Mouse (Mus musculus) ES-E14 (cell line): ENCODE data around the gene Stat6. TPM values are rescaled to one million over a fixed set of nuclear protein-coding genes. Genes with fewer than 3 reads are reported as not detected.

Experiments
- DNase-seq: peaks from one replicate; pipeline ENCODE4 v3.0.0-alpha.2; 2013; ENCODE audit warnings: low read depth, low spot score
- H3K27ac ChIP-seq: 2 replicates; pipeline ENCODE4 v1.5.1; 2012; ENCODE audit warnings: low read depth, mild to moderate bottlenecking, low read length, moderate library complexity, mixed read lengths; ENCODE audit not compliant: poor library complexity, insufficient read depth, severe bottlenecking
- H3K36me3 ChIP-seq: 2 replicates; pipeline ENCODE4 v1.6.1; 2012; ENCODE audit warnings: mild to moderate bottlenecking, low read length, moderate library complexity, mixed read lengths; ENCODE audit not compliant: control insufficient read depth, poor library complexity, insufficient read depth, severe bottlenecking
- H3K4me1 ChIP-seq, 2 experiments: fragments of 150-350 bp in 1 of 2; sonication (generic) in 1 of 2; 2 replicates each; pipeline ENCODE4 v1.6.1; 2012; ENCODE audit warnings: low read length in 2 of 2, mild to moderate bottlenecking in 1 of 2, mixed read lengths in 1 of 2; ENCODE audit not compliant: control insufficient read depth in 2 of 2, insufficient read depth in 2 of 2, poor library complexity in 1 of 2
- H3K4me3 ChIP-seq, 2 experiments: fragments of 150-350 bp in 1 of 2; sonication (generic) in 1 of 2; 2 replicates each; pipeline ENCODE4 v1.5.1; 2012; ENCODE audit warnings: low read length in 2 of 2, low read depth in 1 of 2, mild to moderate bottlenecking in 1 of 2, mixed read lengths in 1 of 2; ENCODE audit not compliant: insufficient read depth in 1 of 2, poor library complexity in 1 of 2, severe bottlenecking in 1 of 2
- H3K9ac ChIP-seq: 2 replicates; pipeline ENCODE4 v1.6.1; 2012; ENCODE audit warnings: low read depth, mild to moderate bottlenecking, low read length, mixed read lengths; ENCODE audit not compliant: poor library complexity, insufficient read depth, severe bottlenecking
- H3K9me3 ChIP-seq: fragments of 150-350 bp; sonication (generic); 2 replicates; pipeline ENCODE4 v1.6.1; 2012; ENCODE audit warnings: low read depth, mild to moderate bottlenecking, low read length; ENCODE audit not compliant: control insufficient read depth, insufficient read depth
- CHD2 ChIP-seq: IDR thresholded peaks from 2 replicates; pipeline ENCODE4 v1.6.1; 2014; ENCODE audit warnings: mild to moderate bottlenecking, low read depth, low read length, inconsistent platforms
- HCFC1 ChIP-seq: IDR thresholded peaks from 2 replicates; pipeline ENCODE4 v1.6.1; 2012; ENCODE audit warnings: low read length, inconsistent platforms, borderline replicate concordance; ENCODE audit not compliant: insufficient read depth
- MAFK ChIP-seq: IDR thresholded peaks from 2 replicates; pipeline ENCODE4 v1.6.1; 2014; ENCODE audit warnings: mild to moderate bottlenecking, low read depth, low read length, inconsistent platforms; ENCODE audit not compliant: insufficient read depth
- ZC3H11A ChIP-seq: IDR thresholded peaks from 2 replicates; pipeline ENCODE4 v1.6.1; 2012; ENCODE audit warnings: low read depth, mild to moderate bottlenecking, inconsistent platforms, low read length, borderline replicate concordance
- ZNF384 ChIP-seq: IDR thresholded peaks from 2 replicates; pipeline ENCODE4 v1.6.1; 2012; ENCODE audit warnings: low read depth, low read length, inconsistent platforms
- in situ Hi-C, 2 experiments: fragments of 600-800 bp; cut with MboI; formaldehyde crosslinking; loops; one replicate each; pipeline ENCODE4 v1.15.1; 2025; ENCODE audit warnings: low sequenced_read_pairs in 2 of 2, inconsistent platforms in 1 of 2; ENCODE audit not compliant: unreplicated experiment in 2 of 2
- total RNA-seq: library from RNA; depleted of rRNA; stranded (reverse); fragments of 300-350 nt; gene quantifications from 2 replicates; pipeline ENCODE4 v1.2.3, GENCODE M21; 2012

Gene Stat6
- total RNA-seq, 1 experiment: 18.6 TPM

DNA sequence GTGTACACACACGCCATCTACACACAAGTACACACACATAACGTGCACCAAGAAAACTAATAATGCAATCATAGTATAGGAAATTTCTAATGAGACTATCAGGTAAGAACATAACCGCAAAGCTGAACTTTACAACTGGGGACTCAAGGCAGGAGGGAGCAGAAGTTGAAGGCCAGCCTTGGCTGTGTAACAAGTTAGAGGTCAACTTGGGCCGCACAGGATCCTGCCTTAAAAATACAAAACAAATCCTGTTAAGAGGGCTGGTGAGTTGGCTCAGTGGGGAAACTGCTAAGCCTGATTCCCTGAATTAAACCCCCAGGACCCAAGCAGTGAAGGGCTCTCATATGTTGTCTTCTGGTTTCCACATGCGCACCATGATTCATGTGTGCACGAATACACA, 40.6 kb upstream of the Stat6 start:
- Histone ChIP-seq H3K4me3 (no peak overlapping the region), H3K9ac (no peak overlapping the region), H3K27ac (no peak overlapping the region), H3K36me3 (no peaks in the 10 kb centered on the region), H3K9me3 (no peaks in the 10 kb centered on the region), H3K4me1 (peaks cover 6 to 9% of the 10 kb centered on the region in 2 experiments; a peak in 3 of 4 replicates)
- DNase-seq: no peak
- in situ Hi-C loops: no loop called here
- no peak for TF ChIP-seq HCFC1
- no peak for TF ChIP-seq ZNF384
- no peak for TF ChIP-seq CHD2
- no peak for TF ChIP-seq MAFK
- no peak for TF ChIP-seq ZC3H11A

GRCm38 (mm10) chr10:127603437-127604371, 39.1 kb upstream of the Stat6 start:
- no peak overlapping the region for H3K4me3 ChIP-seq
- H3K36me3 ChIP-seq: no peaks in the 10 kb centered on the region
- no peak for DNase-seq
- in situ Hi-C loops: no loop called here
- H3K4me1 ChIP-seq: peaks cover 2 to 4% of the 10 kb centered on the region in 2 experiments; a peak in 3 of 4 replicates
- TF ChIP-seq ZNF384 (no peak), MAFK (no peak), HCFC1 (no peak), CHD2 (no peak), ZC3H11A (no peak)
- H3K27ac ChIP-seq: no peak overlapping the region
- H3K9me3 ChIP-seq: no peaks in the 10 kb centered on the region
- no peak overlapping the region for H3K9ac ChIP-seq

DNA sequence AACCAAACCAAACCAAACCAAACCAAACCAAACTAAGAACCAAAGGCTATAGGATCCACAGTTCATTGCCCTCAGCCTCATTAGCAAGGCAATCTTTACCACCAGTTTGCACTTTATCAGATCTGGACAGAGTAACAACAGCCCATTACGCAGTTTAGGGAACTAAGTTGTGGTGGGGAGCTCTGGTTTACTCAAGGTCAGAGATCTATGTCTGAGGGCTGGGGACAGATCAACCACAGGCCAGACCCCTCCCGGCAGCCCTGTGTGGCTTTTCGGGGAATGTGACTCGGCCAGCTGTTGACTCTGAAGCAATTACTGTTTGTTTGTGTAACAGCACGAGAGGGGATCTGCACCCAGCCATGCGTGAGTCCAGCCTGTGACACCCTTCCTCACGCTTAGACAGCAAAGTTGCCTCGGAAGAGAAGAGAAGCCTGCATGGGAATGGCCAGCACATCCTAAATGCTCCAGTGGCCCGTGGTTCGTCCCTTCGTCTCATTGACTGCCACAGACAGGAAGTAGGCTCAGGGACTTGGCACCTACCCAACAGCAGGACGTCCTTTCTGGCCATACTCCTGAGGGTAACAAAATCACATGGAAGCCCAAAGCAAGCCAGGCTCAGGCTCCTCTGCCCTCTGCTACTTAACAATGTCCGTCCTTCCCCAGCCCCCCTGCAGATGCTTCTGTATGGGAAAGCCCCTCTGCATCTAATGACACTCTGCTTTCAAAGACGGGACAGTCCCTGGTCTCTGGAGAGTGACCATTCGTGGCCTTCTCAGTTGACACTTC, 38.1 kb upstream of the Stat6 start:
- Histone ChIP-seq H3K27ac (no peak overlapping the region), H3K36me3 (no peaks in the 10 kb centered on the region)

GRCm38 (mm10) chr10:127605251-127605547, 37.6 kb upstream of the Stat6 start:
- Histone ChIP-seq H3K9me3 (no peaks in the 10 kb centered on the region), H3K4me3 (0 out of 4 replicates have a peak overlapping the region, but pooled peaks of 1 of the 2 experiments have one; percentile 9), H3K9ac (no peak overlapping the region), H3K27ac (no peak overlapping the region), H3K36me3 (no peaks in the 10 kb centered on the region), H3K4me1 (peaks cover 0 to 2% of the 10 kb centered on the region in 2 experiments; a peak in 3 of 4 replicates)
- in situ Hi-C loops: no loop called here
- TF ChIP-seq HCFC1: no peak
- TF ChIP-seq CHD2: no peak
- no peak for TF ChIP-seq ZC3H11A
- no peak for TF ChIP-seq ZNF384
- TF ChIP-seq MAFK: no peak
- no peak for DNase-seq

More for the DNA sequence above, 38.1 kb upstream of the Stat6 start:
- in situ Hi-C loops: no loop called here
- no peak overlapping the region for H3K4me3 ChIP-seq
- no peak for DNase-seq
- H3K9me3 ChIP-seq: no peaks in the 10 kb centered on the region
- no peak overlapping the region for H3K9ac ChIP-seq
- TF ChIP-seq HCFC1 (no peak), CHD2 (no peak), ZC3H11A (no peak), ZNF384 (no peak), MAFK (no peak)
- H3K4me1 ChIP-seq: peaks cover 2% of the 10 kb centered on the region in 2 experiments; a peak in 3 of 4 replicates
